Mouse (Mus musculus) CH12.LX (cell line): ENCODE data around the gene 5031439G07Rik. TPM values are rescaled to one million over a fixed set of nuclear protein-coding genes. Genes with fewer than 3 reads are reported as not detected.

ENCODE experiments used
- DNase-seq: peaks from one replicate; pipeline ENCODE4 v3.0.0-alpha.2; 2013; ENCODE audit errors: extremely low read depth
- H3K27ac ChIP-seq: 2 replicates; pipeline ENCODE4 v1.5.1; 2012; ENCODE audit warnings: low read depth, mild to moderate bottlenecking, control low read depth, moderate library complexity; ENCODE audit not compliant: insufficient read depth
- H3K27me3 ChIP-seq: replicated peaks from 2 replicates; pipeline ENCODE3; 2012; ENCODE audit warnings: inconsistent platforms
- H3K36me3 ChIP-seq, 2 experiments: replicated peaks in 1 of 2; 2 replicates each; pipeline versions ENCODE3 to v1.6.1; 2012; ENCODE audit warnings: inconsistent platforms in 1 of 2, low read length in 1 of 2, mild to moderate bottlenecking in 1 of 2, mixed read lengths in 1 of 2, moderate library complexity in 1 of 2; ENCODE audit not compliant: control insufficient read depth in 1 of 2, insufficient read depth in 1 of 2
- H3K4me1 ChIP-seq, 2 experiments: 2 replicates each; pipeline ENCODE4 v1.6.1; 2012; ENCODE audit warnings: inconsistent platforms in 1 of 2, moderate library complexity in 1 of 2; ENCODE audit not compliant: insufficient read depth in 2 of 2, control insufficient read depth in 1 of 2
- H3K4me2 ChIP-seq: 2 replicates; pipeline ENCODE4 v1.6.1; 2012; ENCODE audit warnings: low read depth, mild to moderate bottlenecking, control low read depth; ENCODE audit not compliant: poor library complexity, insufficient read depth, severe bottlenecking
- H3K4me3 ChIP-seq, 3 experiments: fragments of 150-350 bp in 1 of 3; sonication (generic) in 1 of 3; replicated peaks in 1 of 3; 2 replicates each; pipeline versions ENCODE3 to v1.5.1; 2011 to 2012; ENCODE audit warnings: low read depth in 2 of 3, low read length in 2 of 3, mild to moderate bottlenecking in 2 of 3, moderate library complexity in 2 of 3, control low read depth in 1 of 3, improper control_type of control experiment in 1 of 3, inconsistent platforms in 1 of 3, mixed read lengths in 1 of 3; ENCODE audit not compliant: poor library complexity in 1 of 3
- H3K79me2 ChIP-seq: replicated peaks from 2 replicates; pipeline ENCODE4 v1.6.1; 2012; ENCODE audit warnings: mild to moderate bottlenecking, moderate library complexity; ENCODE audit not compliant: control insufficient read depth, poor library complexity, insufficient read depth, severe bottlenecking; ENCODE audit errors: extremely low read depth
- H3K9ac ChIP-seq: 2 replicates; pipeline ENCODE4 v1.6.1; 2012; ENCODE audit warnings: low read depth, mild to moderate bottlenecking, control low read depth, moderate library complexity; ENCODE audit not compliant: insufficient read depth
- H3K9me3 ChIP-seq: replicated peaks from 2 replicates; pipeline ENCODE3; 2012; ENCODE audit warnings: low read length, inconsistent platforms, mixed read lengths
- BHLHE40 ChIP-seq: IDR thresholded peaks from 2 replicates; pipeline ENCODE4 v1.6.1; 2011; ENCODE audit warnings: mild to moderate bottlenecking, low read depth, low read length, improper control_type of control experiment
- CHD1 ChIP-seq: IDR thresholded peaks from 2 replicates; pipeline ENCODE4 v1.6.1; 2012; ENCODE audit warnings: low read depth, low read length, improper control_type of control experiment, inconsistent platforms
- CTCF ChIP-seq, 2 experiments: IDR thresholded peaks in 1 of 2; conservative IDR thresholded peaks in 1 of 2; 2 replicates each; pipeline ENCODE4 v1.5.1; 2011 to 2012; ENCODE audit warnings: low read depth in 2 of 2, low read length in 2 of 2, improper control_type of control experiment in 1 of 2, inconsistent platforms in 1 of 2, mild to moderate bottlenecking in 1 of 2, moderate library complexity in 1 of 2
- E2F4 ChIP-seq: IDR thresholded peaks from 2 replicates; pipeline ENCODE4 v1.6.1; 2011; ENCODE audit warnings: low read depth, low read length, improper control_type of control experiment; ENCODE audit not compliant: insufficient replicate concordance
- ETS1 ChIP-seq: conservative IDR thresholded peaks from 2 replicates; pipeline ENCODE4 v1.6.1; 2012; ENCODE audit warnings: low read depth, mild to moderate bottlenecking, inconsistent platforms, low read length, improper control_type of control experiment, moderate library complexity
- JUN ChIP-seq: IDR thresholded peaks from 2 replicates; pipeline ENCODE4 v1.6.1; 2011; ENCODE audit warnings: low read depth, mild to moderate bottlenecking, low read length, improper control_type of control experiment, moderate library complexity; ENCODE audit not compliant: insufficient read depth
- JUND ChIP-seq: conservative IDR thresholded peaks from 2 replicates; pipeline ENCODE4 v1.6.1; 2011; ENCODE audit warnings: low read depth, low read length, improper control_type of control experiment
- KAT2A ChIP-seq: IDR thresholded peaks from 2 replicates; pipeline ENCODE4 v1.6.1; 2012; ENCODE audit warnings: low read length, improper control_type of control experiment, inconsistent platforms; ENCODE audit not compliant: insufficient replicate concordance
- MAZ ChIP-seq: IDR thresholded peaks from 2 replicates; pipeline ENCODE4 v1.6.1; 2012; ENCODE audit warnings: low read depth, mild to moderate bottlenecking, inconsistent platforms, low read length, improper control_type of control experiment, moderate library complexity
- POLR2A ChIP-seq: IDR thresholded peaks from 2 replicates; pipeline ENCODE4 v1.6.1; 2011; ENCODE audit warnings: low read depth, mild to moderate bottlenecking, improper control_type of control experiment, low read length
- TBP ChIP-seq: conservative IDR thresholded peaks from 2 replicates; pipeline ENCODE4 v1.6.1; 2011; ENCODE audit warnings: low read depth, low read length, improper control_type of control experiment
- TCF12 ChIP-seq: IDR thresholded peaks from 2 replicates; pipeline ENCODE4 v1.6.1; 2014; ENCODE audit warnings: low read depth, mild to moderate bottlenecking, inconsistent platforms, low read length, improper control_type of control experiment
- UBTF ChIP-seq: IDR thresholded peaks from 2 replicates; pipeline ENCODE4 v1.6.1; 2012; ENCODE audit warnings: low read depth, mild to moderate bottlenecking, inconsistent platforms, low read length, improper control_type of control experiment, moderate library complexity
- USF1 ChIP-seq: IDR thresholded peaks from 2 replicates; pipeline ENCODE4 v1.6.1; 2014; ENCODE audit warnings: low read depth, mild to moderate bottlenecking, inconsistent platforms, low read length, improper control_type of control experiment
- USF2 ChIP-seq: conservative IDR thresholded peaks from 2 replicates; pipeline ENCODE4 v1.6.1; 2011; ENCODE audit warnings: low read depth, low read length, improper control_type of control experiment
- ZKSCAN1 ChIP-seq: IDR thresholded peaks from 2 replicates; pipeline ENCODE4 v1.6.1; 2012; ENCODE audit warnings: low read depth, inconsistent platforms, low read length, improper control_type of control experiment, borderline replicate concordance
- ZNF384 ChIP-seq: IDR thresholded peaks from 2 replicates; pipeline ENCODE4 v1.6.1; 2012; ENCODE audit warnings: low read depth, low read length, improper control_type of control experiment, inconsistent platforms
- dilution Hi-C: fragments of 300-500 bp; cut with MboI; formaldehyde crosslinking; loops from 2 replicates; pipeline ENCODE4 v1.14.3; 2020; ENCODE audit warnings: low sequenced_read_pairs; ENCODE audit not compliant: extremely low pct_unique_long_range_greater_than_20kb, extremely low pct_ligation_motif_present
- in situ Hi-C: fragments of 300-500 bp; cut with MboI; formaldehyde crosslinking; loops from 3 replicates; pipeline ENCODE4 v1.14.3; 2019; ENCODE audit warnings: low sequenced_read_pairs, low pct_ligation_motif_present, low pct_unique_long_range_greater_than_20kb, mixed read lengths
- polyA plus RNA-seq: library from polyadenylated mRNA; unstranded; fragments of >175 nt; gene quantifications from 2 replicates; pipeline ENCODE4 v1.2.1, GENCODE M21; 2012; ENCODE audit warnings: low read depth; ENCODE audit not compliant: insufficient read length
- total RNA-seq, 2 experiments: library from RNA; depleted of rRNA; stranded (reverse); fragments of 300-350 nt in 1 of 2; fragments of >200 nt in 1 of 2; gene quantifications; 2 replicates each; pipeline ENCODE4 v1.2.3; 2012 to 2014

5031439G07Rik gene
- total and polyA plus RNA-seq, 3 experiments: 8.6 to 26.0 (median 10.9) TPM

DNA sequence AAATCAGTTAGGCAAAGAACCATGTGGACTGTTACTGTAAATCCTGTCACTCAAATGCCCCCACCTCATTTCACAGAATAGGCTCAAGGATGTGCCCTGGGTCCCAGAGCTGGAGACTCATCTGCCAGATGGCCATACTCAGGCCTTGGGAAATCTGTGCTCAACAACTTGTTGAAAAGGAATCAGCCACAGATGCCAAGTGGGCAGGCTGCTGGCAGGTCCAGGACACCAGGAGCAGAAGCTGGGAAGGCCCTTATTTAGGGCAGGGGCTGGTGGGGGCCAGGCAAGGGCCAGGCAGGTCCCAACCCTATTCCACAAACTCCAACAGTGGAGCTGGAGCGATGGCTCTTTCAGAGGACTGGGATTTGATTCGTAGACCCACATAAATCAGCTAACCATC lies 25.8 kb downstream of the 5031439G07Rik start (continued):
- no peak for TF ChIP-seq ETS1

DNA sequence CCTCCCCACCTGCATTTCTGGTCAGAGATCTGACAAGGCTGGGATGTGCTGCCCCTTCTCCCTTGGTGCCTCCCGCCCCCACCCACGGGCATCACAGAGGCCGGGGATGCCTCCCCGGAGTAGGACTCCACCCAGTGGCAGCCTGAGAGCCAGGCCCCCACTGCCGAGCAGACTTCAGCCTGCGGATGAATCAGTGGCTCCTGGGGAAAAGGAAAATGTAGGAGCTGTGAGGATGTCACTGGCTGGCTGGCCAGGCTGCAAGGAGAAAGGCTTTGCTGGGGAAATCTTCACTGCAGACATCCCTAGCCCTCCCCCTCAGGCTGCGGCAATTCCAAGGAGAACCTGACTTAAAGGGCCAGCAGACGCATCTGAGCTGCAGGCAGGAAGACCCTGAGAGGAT lies 27.7 kb downstream of the 5031439G07Rik start:
- Histone ChIP-seq H3K9ac (no peak overlapping the region), H3K27me3 (no peaks in the 10 kb centered on the region), H3K9me3 (no peaks in the 10 kb centered on the region), H3K27ac (no peak overlapping the region), H3K4me2 (no peak overlapping the region), H3K36me3 (peaks cover 0 to 36% of the 10 kb centered on the region in 2 experiments), H3K4me1 (peaks cover 10 to 19% of the 10 kb centered on the region in 2 experiments; a peak in 3 of 4 replicates), H3K4me3 (no peak overlapping the region), H3K79me2 (no peaks in the 10 kb centered on the region)
- dilution Hi-C loops (no loop called here), in situ Hi-C loops (no loop called here)
- DNase-seq: no peak
- TF ChIP-seq UBTF (no peak), CTCF (conservative IDR thresholded peaks at IDR 0.05 in 1 of 2, IDR thresholded peaks at IDR 0.05 in 1 of 2; ENCODE audit: low read depth in 2 of 2, low read length in 2 of 2) (peak in 1 of 2 experiments; percentile 5; a peak in 1 of 4 replicates), ZNF384 (no peak)

- no peaks in the 10 kb centered on the region for H3K9me3 ChIP-seq
- DNase-seq: no peak
- no peak overlapping the region for H3K9ac ChIP-seq
- H3K4me3 ChIP-seq: no peak overlapping the region
- no peak overlapping the region for H3K4me2 ChIP-seq
- H3K4me1 ChIP-seq: peaks cover 10 to 19% of the 10 kb centered on the region in 2 experiments; a peak in 3 of 4 replicates
- peaks cover 0 to 44% of the 10 kb centered on the region in 2 experiments for H3K36me3 ChIP-seq
- H3K27ac ChIP-seq: no peak overlapping the region
- in situ Hi-C loops: no loop called here
- H3K27me3 ChIP-seq: no peaks in the 10 kb centered on the region
- H3K79me2 ChIP-seq: no peaks in the 10 kb centered on the region
- TF ChIP-seq TCF12 (no peak), TBP (no peak), BHLHE40 (no peak), ZKSCAN1 (no peak), POLR2A (no peak), USF1 (no peak), CHD1 (no peak), JUN (no peak)
- dilution Hi-C loops: no loop called here
Measured at GRCm38 (mm10) chr15:84959891-84960290, 28.5 kb downstream of the 5031439G07Rik start.

DNA sequence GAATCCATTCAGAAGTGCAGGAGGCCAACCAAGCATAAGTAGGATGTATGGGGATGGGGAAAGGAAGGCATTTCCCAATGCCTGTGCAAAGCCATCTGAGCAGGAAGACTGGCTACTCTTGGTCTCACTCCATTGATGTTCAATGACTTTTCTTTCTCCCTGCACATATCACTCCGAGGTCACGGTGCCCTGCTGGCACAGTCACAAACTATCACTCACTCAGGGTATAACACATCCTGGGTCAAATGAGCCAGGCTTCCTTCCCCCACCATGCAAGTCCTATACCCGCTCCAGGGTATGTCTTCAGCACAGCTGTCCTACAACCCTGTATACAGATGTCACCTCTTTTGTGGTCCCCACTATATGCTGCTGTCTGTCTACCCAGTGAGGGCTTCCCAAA lies 30.0 kb downstream of the 5031439G07Rik start:
- Histone ChIP-seq H3K9me3 (no peaks in the 10 kb centered on the region), H3K79me2 (no peaks in the 10 kb centered on the region), H3K27me3 (no peaks in the 10 kb centered on the region), H3K4me3 (no peak overlapping the region), H3K27ac (no peak overlapping the region), H3K4me2 (no peak overlapping the region), H3K36me3 (peaks cover 0 to 60% of the 10 kb centered on the region in 2 experiments), H3K9ac (no peak overlapping the region), H3K4me1 (peaks cover 10 to 19% of the 10 kb centered on the region in 2 experiments; a peak in 3 of 4 replicates)
- TF ChIP-seq MAZ (no peak), JUND (no peak), KAT2A (no peak), E2F4 (no peak), USF2 (no peak)
- dilution Hi-C loops (no loop called here), in situ Hi-C loops (no loop called here)
- no peak for DNase-seq
